Mouse (Mus musculus) lung, postnatal 0 days (tissue): ENCODE results near the gene Osm.

Experiments used
- CTCF ChIP-seq: IDR thresholded peaks from 2 replicates; pipeline ENCODE4 v1.5.1; 2016; ENCODE audit warnings: antibody characterized with exemption, mild to moderate bottlenecking
- EP300 ChIP-seq: IDR thresholded peaks from 2 replicates; pipeline ENCODE4 v1.6.1; 2016; ENCODE audit warnings: antibody characterized with exemption, mild to moderate bottlenecking, control low read depth

GRCm38 (mm10) chr11:4262847-4263246 lies 26.6 kb downstream of the Osm start:
- TF ChIP-seq CTCF: no peak
- no peak for TF ChIP-seq EP300
